Mouse (Mus musculus) stomach, postnatal 0 days (tissue): ENCODE results near the gene Ginm1.

Experiments
- CTCF ChIP-seq: IDR thresholded peaks from 2 replicates; pipeline ENCODE4 v1.5.1; 2016; ENCODE audit warnings: antibody characterized with exemption, low read depth, mild to moderate bottlenecking, moderate library complexity
- EP300 ChIP-seq: optimal IDR thresholded peaks from 2 replicates; pipeline ENCODE3; 2016; ENCODE audit warnings: antibody characterized with exemption

DNA sequence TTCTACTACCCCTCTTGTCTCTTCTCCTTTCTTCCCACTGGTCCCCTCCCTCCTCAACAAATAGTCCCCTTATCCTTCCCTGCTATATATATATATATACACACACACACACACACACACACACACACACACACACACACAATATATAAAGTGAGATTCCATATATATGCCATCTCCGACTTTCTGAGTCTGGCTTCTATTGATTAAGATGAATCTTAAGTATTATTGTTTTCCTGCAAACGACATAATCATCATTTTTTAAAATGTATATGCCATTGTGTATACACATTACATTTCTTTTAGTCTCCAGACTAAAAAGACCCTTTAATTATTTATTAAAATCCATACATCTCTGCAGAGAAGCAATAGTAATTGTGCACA lies 47.7 kb upstream of the Ginm1 start:
- no peak for TF ChIP-seq CTCF
- no peak for TF ChIP-seq EP300
